Mouse (Mus musculus): ENCODE measurements around the gene Nup62cl. TPM values are rescaled to one million over a fixed set of nuclear protein-coding genes. Genes with fewer than 3 reads are reported as not detected.
A peak's percentile ranks its signal among the peaks of the same experiment; 100 is the strongest.

The Nup62cl gene
- total RNA-seq (2021), result 10 to 100 TPM in 1 of 2 experiments, 1 to 10 TPM in 1; 4.7 to 13.4 TPM
- long read RNA-seq, experiment 1, partial matches to known transcripts, result 0 of 3 reads
- long read RNA-seq, experiment 1, other reads (novel, unspliced or antisense), result 2 of 3 reads
- long read RNA-seq, experiment 2, partial matches to known transcripts, result 0 of 4 reads
- long read RNA-seq, experiment 2, other reads (novel, unspliced or antisense), result 4 of 4 reads

GRCm38 (mm10) chrX:140062135-140062975 lies at the start of gene Nup62cl, which contains the start of gene Pih1h3b:
Gene Nup62cl (minus strand): TSS chrX:140062712.
Gene Pih1h3b (plus strand): TSS chrX:140062879.
- peak; percentile 74 for DNase-seq

- DNase-seq, result no peak
These were observed 31.6 kb upstream of the Nup62cl start for GRCm38 (mm10) chrX:140094066-140094465.

- no peak for DNase-seq
These were observed 20.0 kb upstream of the Nup62cl start for GRCm38 (mm10) chrX:140082535-140082934.

DNA sequence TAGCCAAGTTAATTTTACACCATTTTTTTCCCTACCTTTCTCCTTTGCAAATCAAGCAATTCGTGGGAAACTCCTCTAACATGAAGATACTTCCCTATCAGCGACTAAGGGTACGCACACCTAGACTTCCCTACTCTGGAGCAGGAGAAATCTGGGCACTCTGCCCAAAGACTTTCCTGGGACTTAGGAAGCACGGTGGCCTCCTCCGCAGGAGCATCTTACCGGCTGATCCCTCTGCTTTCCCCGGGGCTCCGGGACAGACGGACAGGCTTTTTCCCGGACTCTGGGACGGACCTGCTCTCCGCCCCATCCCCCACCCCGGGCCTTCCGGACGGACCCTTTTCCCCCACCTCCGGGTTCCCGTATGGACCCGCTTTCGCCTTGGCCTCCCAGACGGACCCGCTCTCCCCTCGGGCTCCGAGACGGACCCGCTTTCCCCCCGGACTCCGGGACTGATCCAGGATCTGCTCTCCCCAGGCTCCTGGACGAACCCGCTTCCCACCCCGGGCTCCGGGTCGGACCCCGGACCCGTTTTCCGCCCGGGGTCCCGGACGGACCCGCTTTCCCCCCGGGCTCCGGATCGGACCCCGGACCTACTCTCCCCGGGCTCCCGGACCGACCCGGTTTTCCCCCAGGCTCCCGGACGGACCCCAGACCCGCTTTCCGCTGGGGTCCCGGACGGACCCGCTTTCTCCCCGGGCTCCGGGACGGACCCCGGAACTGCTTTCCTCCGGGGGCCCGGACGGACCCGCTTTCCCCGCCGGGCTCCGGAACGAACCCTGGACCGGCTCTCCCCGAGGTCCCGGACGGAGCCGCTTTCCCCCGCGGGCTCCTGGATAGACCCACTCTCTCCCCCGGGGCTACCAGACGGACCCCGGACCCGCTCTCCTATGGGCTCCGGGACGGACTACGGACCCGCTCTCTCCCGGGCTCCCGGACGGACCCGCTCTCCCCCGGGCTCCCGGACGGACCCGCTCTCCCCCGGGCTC lies 1.3 kb downstream of the Nup62cl start:
- DNase-seq, result peak; percentile 22

DNA sequence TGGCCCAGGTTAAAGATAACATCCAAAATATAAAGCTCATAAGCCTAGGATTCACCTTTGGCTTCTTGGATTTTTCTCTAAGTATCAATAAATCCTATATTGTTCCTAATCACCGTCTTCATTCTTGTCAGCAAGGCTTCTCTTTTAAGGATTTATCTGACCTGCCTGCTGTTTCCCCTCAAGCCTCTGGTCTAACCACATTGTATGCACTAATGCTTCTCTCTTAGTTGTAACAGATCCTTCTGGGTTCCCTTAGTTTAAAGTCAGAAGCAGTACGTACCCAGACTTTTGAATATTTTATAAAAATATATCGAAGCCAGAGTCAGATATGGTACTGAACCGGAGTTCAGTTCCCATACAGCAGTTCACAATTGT lies 63.8 kb downstream of the Nup62cl start:
- no peak for DNase-seq

DNA sequence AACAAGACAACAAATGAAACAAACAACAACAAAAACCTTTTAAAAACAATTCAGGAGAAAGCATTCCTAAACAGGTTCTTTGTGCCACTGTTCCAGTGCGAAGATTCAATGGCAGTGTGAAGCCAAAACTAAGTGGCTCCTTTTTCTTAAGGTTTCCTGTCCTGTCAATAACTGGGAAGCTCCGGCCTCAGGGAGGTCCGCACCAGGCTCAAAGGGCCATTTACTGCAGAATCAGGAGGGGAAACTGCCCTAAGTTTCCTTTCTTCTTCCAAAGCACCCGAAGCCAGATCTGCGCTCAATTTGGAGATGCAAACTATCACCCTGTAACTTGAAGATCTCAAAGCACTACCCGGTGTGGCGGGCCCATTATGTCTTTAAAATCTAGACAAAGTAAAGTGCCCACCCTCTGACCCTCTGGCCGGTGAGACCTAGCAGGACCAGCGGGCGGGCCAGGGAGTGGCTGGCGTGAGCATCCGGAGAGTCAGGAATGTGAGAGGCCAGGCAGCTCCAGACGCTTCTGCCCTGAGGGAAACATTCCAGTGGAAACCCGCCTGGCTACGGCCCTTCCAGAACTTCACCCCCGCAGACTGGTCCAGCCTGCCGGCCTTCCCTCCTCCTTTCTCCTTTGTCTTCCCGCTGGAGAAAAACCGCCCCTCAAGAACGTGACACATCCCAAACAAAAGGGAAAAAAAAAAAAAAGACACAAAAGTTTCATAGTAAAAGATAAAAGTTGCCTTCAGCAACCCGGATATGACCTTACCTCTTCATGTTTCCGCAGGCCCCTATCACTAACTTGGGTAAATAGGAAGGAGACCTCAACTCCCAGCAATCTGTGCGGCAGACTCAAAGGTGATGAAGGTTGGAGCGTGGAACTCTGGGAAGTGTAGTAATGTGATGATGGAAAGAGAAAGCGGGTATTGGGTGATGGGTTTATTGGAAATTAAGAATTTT lies 64.5 kb downstream of the Nup62cl start, which contains the start of gene Rbm41:
Gene Rbm41, minus strand, starts transcription at position 856 of the 951 bp plus-strand sequence.
- DNase-seq, result peak; percentile 49

DNA sequence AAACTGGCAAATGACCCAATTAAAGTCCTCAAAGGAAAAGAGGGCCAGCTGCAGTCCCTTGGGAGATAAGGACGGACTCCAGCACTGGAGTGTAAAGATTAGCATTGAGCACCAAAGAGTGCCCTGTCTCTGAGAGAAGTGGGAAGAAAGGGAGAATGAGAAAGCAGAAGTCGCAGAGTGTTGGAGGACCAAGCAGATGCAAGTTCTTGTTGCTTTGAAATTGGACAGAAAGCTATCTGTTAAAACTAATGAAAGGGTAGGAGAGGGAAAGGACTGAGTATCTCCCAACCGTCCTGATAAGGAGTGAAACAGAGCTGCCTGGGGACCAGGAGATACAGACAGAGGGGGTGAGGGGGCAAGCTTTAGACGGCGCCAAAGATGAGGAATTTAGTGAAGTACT lies 80.4 kb downstream of the Nup62cl start:
- DNase-seq, result no peak

Other genes starting within 250 kb of the Nup62cl start
- gene Morc4, start 191.0 kb downstream of the Nup62cl start, total RNA-seq (2021), result 1 to 10 TPM; 9.6 to 10.0 TPM
- 1 to 10 TPM; 6.3 to 8.5 TPM for gene Rbm41, start 64.1 kb downstream of the Nup62cl start, total RNA-seq (2021)
- not detected for gene Pih1h3b, start 167 bp upstream of the Nup62cl start, total RNA-seq (2021)

Data from adrenal gland, postnatal 10 days (tissue).